Mouse (Mus musculus) forebrain, embryonic 12.5 days (tissue): Measurements from ENCODE around the gene Ttyh2. TPM values are rescaled to one million over a fixed set of nuclear protein-coding genes. Genes with fewer than 3 reads are reported as not detected.

Experiments
- ATAC-seq: fragments of 200-750 bp; cut with Nextera tagmentation; 2 replicates; pipeline ENCODE4 v1.8.0; 2017; ENCODE audit warnings: moderate TSS enrichment; ENCODE audit not compliant: low FRiP score
- H3K27ac ChIP-seq: fragments of 300-500 bp; sonication (generic); 2 replicates; pipeline ENCODE4 v1.5.1; 2016; ENCODE audit warnings: mild to moderate bottlenecking
- H3K27me3 ChIP-seq: fragments of 300-500 bp; sonication (generic); 2 replicates; pipeline ENCODE4 v1.6.1; 2016; ENCODE audit warnings: mild to moderate bottlenecking
- H3K36me3 ChIP-seq: fragments of 300-500 bp; sonication (generic); replicated peaks from 2 replicates; pipeline ENCODE4 v1.6.1; 2016; ENCODE audit warnings: mild to moderate bottlenecking
- H3K4me1 ChIP-seq: fragments of 300-500 bp; sonication (generic); 2 replicates; pipeline ENCODE4 v1.6.1; 2016
- H3K4me2 ChIP-seq: fragments of 300-500 bp; sonication (generic); 2 replicates; pipeline ENCODE4 v1.6.1; 2016; ENCODE audit warnings: mild to moderate bottlenecking, moderate library complexity
- H3K4me3 ChIP-seq: fragments of 300-500 bp; sonication (generic); replicated peaks from 2 replicates; pipeline ENCODE4 v1.5.1; 2016; ENCODE audit warnings: mild to moderate bottlenecking
- H3K9ac ChIP-seq: fragments of 300-500 bp; sonication (generic); 2 replicates; pipeline ENCODE4 v1.6.1; 2016; ENCODE audit warnings: mild to moderate bottlenecking
- H3K9me3 ChIP-seq: fragments of 300-500 bp; sonication (generic); 2 replicates; pipeline ENCODE4 v1.6.1; 2016
- WGBS: fragments of 180-500 bp; shearing (Covaris S2); methylation state at CpG from one replicate; pipeline ENCODE4 v1.1.7; 2016; 5-methylcytosine and 5-hydroxymethylcytosine counted together
- polyA plus RNA-seq: library from polyadenylated mRNA; unstranded; fragments of >200 nt; fragmentation: Nextera tagmentation; extraction: Ambion mirVana; gene quantifications from 2 replicates; pipeline ENCODE4 v1.2.1, GENCODE M21; 2016

The Ttyh2 gene
- polyA plus RNA-seq, 1 experiment from 2014 or later: 11.8 TPM

GRCm38 (mm10) chr11:114724787-114725590 lies 49.8 kb downstream of the Ttyh2 start:
- no peaks in the 10 kb centered on the region for H3K9me3 ChIP-seq
- 68% methylated on average over 11 of the region's 11 CpGs for WGBS

GRCm38 (mm10) chr11:114726965-114727825 lies 52.0 kb downstream of the Ttyh2 start, which contains the start of gene Dnaic2:
Gene Dnaic2, plus strand, starts transcription at chr11:114727408.
- ATAC-seq: peak; percentile 91
- Histone ChIP-seq H3K27me3 (0 out of 2 replicates have a peak, but pooled peaks cover 8% of the 10 kb centered on the region), H3K4me1 (peaks cover 27% of the 10 kb centered on the region), H3K9ac (peak within 1 kb of the TSS; percentile 12; the same call in 1 of the 2 replicates), H3K4me3 (peak within 1 kb of the TSS; percentile 33), H3K36me3 (no peaks in the 10 kb centered on the region), H3K9me3 (no peaks in the 10 kb centered on the region), H3K27ac (no peak within 1 kb of the TSS), H3K4me2 (peak within 1 kb of the TSS; percentile 56)
- WGBS: 12% methylated on average over 34 of the region's 34 CpGs

More at GRCm38 (mm10) chr11:114724787-114725590, 49.8 kb downstream of the Ttyh2 start:
- no peak overlapping the region for H3K4me2 ChIP-seq
- no peak for ATAC-seq
- no peak overlapping the region for H3K4me3 ChIP-seq
- H3K27ac ChIP-seq: no peak overlapping the region
- H3K9ac ChIP-seq: no peak overlapping the region
- H3K27me3 ChIP-seq: 0 out of 2 replicates have a peak, but pooled peaks cover 8% of the 10 kb centered on the region
- no peaks in the 10 kb centered on the region for H3K36me3 ChIP-seq
- H3K4me1 ChIP-seq: peaks cover 27% of the 10 kb centered on the region

GRCm38 (mm10) chr11:114727826-114728186 lies 52.6 kb downstream of the Ttyh2 start:
- ATAC-seq: no peak
- no peak overlapping the region for H3K4me3 ChIP-seq

GRCm38 (mm10) chr11:114728333-114728732 lies 53.1 kb downstream of the Ttyh2 start:
- no peak overlapping the region for H3K9ac ChIP-seq
- H3K9me3 ChIP-seq: no peaks in the 10 kb centered on the region
- no peaks in the 10 kb centered on the region for H3K36me3 ChIP-seq
- 44% methylated on average over 5 of the region's 5 CpGs for WGBS
- no peak overlapping the region for H3K27ac ChIP-seq
- H3K4me3 ChIP-seq: no peak overlapping the region
- H3K27me3 ChIP-seq: 0 out of 2 replicates have a peak, but pooled peaks cover 8% of the 10 kb centered on the region
- no peak overlapping the region for H3K4me2 ChIP-seq
- H3K4me1 ChIP-seq: peaks cover 27% of the 10 kb centered on the region
- ATAC-seq: no peak

More at GRCm38 (mm10) chr11:114727826-114728186, 52.6 kb downstream of the Ttyh2 start:
- Histone ChIP-seq H3K36me3 (no peaks in the 10 kb centered on the region), H3K9me3 (no peaks in the 10 kb centered on the region), H3K4me2 (peak overlapping the region; percentile 56), H3K27ac (no peak overlapping the region), H3K4me1 (peaks cover 27% of the 10 kb centered on the region), H3K27me3 (0 out of 2 replicates have a peak, but pooled peaks cover 8% of the 10 kb centered on the region), H3K9ac (0 out of 2 replicates have a peak overlapping the region, but pooled peaks have one; percentile 12)
- 30% methylated on average over 5 of the region's 5 CpGs for WGBS

- Histone ChIP-seq H3K9ac (no peak overlapping the region), H3K4me3 (no peak overlapping the region), H3K9me3 (no peaks in the 10 kb centered on the region), H3K27ac (no peak overlapping the region), H3K27me3 (0 out of 2 replicates have a peak, but pooled peaks cover 8% of the 10 kb centered on the region), H3K36me3 (no peaks in the 10 kb centered on the region), H3K4me1 (peaks cover 27% of the 10 kb centered on the region), H3K4me2 (no peak overlapping the region)
- no peak for ATAC-seq
- 54% methylated on average over 6 of the region's 6 CpGs for WGBS
These were observed 54.7 kb downstream of the Ttyh2 start for GRCm38 (mm10) chr11:114729832-114730363.

GRCm38 (mm10) chr11:114731711-114732110 lies 56.5 kb downstream of the Ttyh2 start:
- Histone ChIP-seq H3K9me3 (no peaks in the 10 kb centered on the region), H3K9ac (no peak overlapping the region), H3K4me1 (peaks cover 27% of the 10 kb centered on the region), H3K27me3 (0 out of 2 replicates have a peak, but pooled peaks cover 8% of the 10 kb centered on the region), H3K27ac (no peak overlapping the region), H3K36me3 (no peaks in the 10 kb centered on the region), H3K4me2 (no peak overlapping the region), H3K4me3 (no peak overlapping the region)
- 83% methylated on average over 4 of the region's 4 CpGs for WGBS
- ATAC-seq: no peak

GRCm38 (mm10) chr11:114732890-114733289 lies 57.7 kb downstream of the Ttyh2 start:
- ATAC-seq: no peak
- 84% methylated on average over 22 of the region's 22 CpGs for WGBS

GRCm38 (mm10) chr11:114736111-114736510 lies 60.9 kb downstream of the Ttyh2 start:
- Histone ChIP-seq H3K9me3 (no peaks in the 10 kb centered on the region), H3K9ac (no peak overlapping the region), H3K36me3 (no peaks in the 10 kb centered on the region), H3K27me3 (peaks cover 9% of the 10 kb centered on the region), H3K4me3 (no peak overlapping the region), H3K4me1 (peaks cover 14% of the 10 kb centered on the region), H3K27ac (no peak overlapping the region), H3K4me2 (no peak overlapping the region)
- WGBS: 89% methylated on average over 2 of the region's 2 CpGs
- no peak for ATAC-seq

More at GRCm38 (mm10) chr11:114732890-114733289, 57.7 kb downstream of the Ttyh2 start:
- Histone ChIP-seq H3K36me3 (no peaks in the 10 kb centered on the region), H3K4me3 (no peak overlapping the region), H3K9me3 (no peaks in the 10 kb centered on the region), H3K4me2 (no peak overlapping the region), H3K27ac (no peak overlapping the region), H3K4me1 (peaks cover 22% of the 10 kb centered on the region), H3K27me3 (0 out of 2 replicates have a peak, but pooled peaks cover 4% of the 10 kb centered on the region), H3K9ac (no peak overlapping the region)

GRCm38 (mm10) chr11:114736913-114737624 lies 61.8 kb downstream of the Ttyh2 start:
- Histone ChIP-seq H3K4me3 (no peak overlapping the region), H3K27ac (0 out of 2 replicates have a peak overlapping the region, but pooled peaks have one; percentile 15), H3K9ac (no peak overlapping the region)

GRCm38 (mm10) chr11:114740598-114740997 lies 65.4 kb downstream of the Ttyh2 start:
- Histone ChIP-seq H3K4me3 (no peak overlapping the region), H3K9ac (no peak overlapping the region), H3K4me2 (no peak overlapping the region), H3K27me3 (peaks cover 24% of the 10 kb centered on the region), H3K4me1 (peaks cover 27% of the 10 kb centered on the region), H3K27ac (no peak overlapping the region), H3K9me3 (no peaks in the 10 kb centered on the region), H3K36me3 (no peaks in the 10 kb centered on the region)
- WGBS: 47% methylated on average over 10 of the region's 10 CpGs
- no peak for ATAC-seq

More at GRCm38 (mm10) chr11:114736913-114737624, 61.8 kb downstream of the Ttyh2 start:
- peak overlapping the region; percentile 17 for H3K4me2 ChIP-seq
- WGBS: 14% methylated on average over 11 of the region's 11 CpGs
- H3K36me3 ChIP-seq: no peaks in the 10 kb centered on the region
- peak; percentile 62; the same call in 1 of the 2 replicates for ATAC-seq
- no peaks in the 10 kb centered on the region for H3K9me3 ChIP-seq
- H3K4me1 ChIP-seq: peaks cover 23% of the 10 kb centered on the region
- peaks cover 9% of the 10 kb centered on the region for H3K27me3 ChIP-seq

GRCm38 (mm10) chr11:114741451-114741850 lies 66.2 kb downstream of the Ttyh2 start:
- WGBS: 25% methylated on average over 6 of the region's 6 CpGs
- peak overlapping the region; percentile 19; the same call in 1 of the 2 replicates for H3K27ac ChIP-seq
- 0 out of 2 replicates have a peak overlapping the region, but pooled peaks have one; percentile 13 for H3K4me2 ChIP-seq
- peaks cover 27% of the 10 kb centered on the region for H3K4me1 ChIP-seq
- H3K36me3 ChIP-seq: no peaks in the 10 kb centered on the region
- H3K9me3 ChIP-seq: no peaks in the 10 kb centered on the region
- no peak overlapping the region for H3K9ac ChIP-seq
- ATAC-seq: peak; percentile 19; the same call in 1 of the 2 replicates
- peaks cover 24% of the 10 kb centered on the region for H3K27me3 ChIP-seq
- H3K4me3 ChIP-seq: no peak overlapping the region
